In genomic region chr6:34367998-34368397, GRCm38 (mm10) we compare ENCODE assay signal across 29 mouse cellular contexts. TPM values are rescaled to one million over a fixed set of nuclear protein-coding genes. Genes with fewer than 3 reads are reported as not detected.
A peak's percentile ranks its signal among the peaks of the same experiment; 100 is the strongest.
DNase-seq lines count a peak whose midpoint lies in the region; ATAC-seq and TF ChIP-seq lines count a peak whose summit lies in the region.
"Had no signal": no experiment of that assay in that cellular context is flagged by ENCODE, and none has a peak within 500 bp of the region (broad histone marks: within the 10 kb centered on the region; RNA-seq: fewer than 3 reads in every experiment).

No protein-coding gene starts in this region.

- no peaks in the 10 kb centered on the region for H3K79me2 ChIP-seq in liver, adult 2 months (ENCODE audit: control insufficient read depth, insufficient read depth, low read length)

- TF ChIP-seq CTCF in liver, adult 2 months (IDR thresholded peaks at IDR 0.05; ENCODE audit: low read depth, low read length), result no peak

- no peaks in the 10 kb centered on the region for H3K27me3 ChIP-seq in liver, adult 2 months (ENCODE audit: control insufficient read depth, insufficient read depth, low read length)
- H3K27me3 ChIP-seq in liver, embryonic 12.5 days (replicated peaks), result no peaks in the 10 kb centered on the region
- H3K27me3 ChIP-seq in liver, embryonic 16.5 days (ENCODE audit: control insufficient read depth, insufficient read depth, low read depth, low read length), result no peaks in the 10 kb centered on the region
- H3K27me3 ChIP-seq: embryonic facial prominence, embryonic 15.5 days; forebrain, embryonic 15.5 days; heart, embryonic 12.5 days; hindbrain, embryonic 13.5 days; kidney, embryonic 15.5 days; midbrain, embryonic 15.5 days; neural tube, embryonic 13.5 days; stomach, embryonic 15.5 days had no signal

- H3K27ac ChIP-seq in liver, adult 2 months (replicated peaks; ENCODE audit: insufficient read depth, low read depth, low read length), result peak overlapping the region; percentile 31
- H3K27ac ChIP-seq in liver, embryonic 12.5 days, result no peak overlapping the region
- H3K27ac ChIP-seq in liver, embryonic 16.5 days (ENCODE audit: low read length), result no peak overlapping the region
- H3K27ac ChIP-seq: embryonic facial prominence, embryonic 15.5 days; forebrain, embryonic 15.5 days; kidney, embryonic 15.5 days; midbrain, embryonic 15.5 days; stomach, embryonic 15.5 days had no signal

- no peak for ATAC-seq in liver, embryonic 12.5 days
- peak; percentile 73 for ATAC-seq in common myeloid progenitor, adult 5-6 weeks (replicated peaks; ENCODE audit: low read depth, poor library complexity, severe bottlenecking)
- peak; percentile 48 for ATAC-seq in liver, embryonic 16.5 days (ENCODE audit: low read depth)
- ATAC-seq: forebrain, embryonic 15.5 days; lung, postnatal 0 days; midbrain, embryonic 15.5 days had no signal

- no peaks in the 10 kb centered on the region for H3K9me3 ChIP-seq in liver, embryonic 12.5 days (replicated peaks)
- no peaks in the 10 kb centered on the region for H3K9me3 ChIP-seq in liver, embryonic 16.5 days (replicated peaks; ENCODE audit: control insufficient read depth, low read length)
- H3K9me3 ChIP-seq: embryonic facial prominence, embryonic 15.5 days; forebrain, embryonic 15.5 days; heart, embryonic 12.5 days; hindbrain, embryonic 13.5 days; kidney, embryonic 15.5 days; midbrain, embryonic 15.5 days; neural tube, embryonic 13.5 days; stomach, embryonic 15.5 days had no signal

- no peak overlapping the region for H3K9ac ChIP-seq in liver, adult 2 months (ENCODE audit: low read depth, low read length)
- no peak overlapping the region for H3K9ac ChIP-seq in liver, embryonic 12.5 days
- H3K9ac ChIP-seq in liver, embryonic 16.5 days (ENCODE audit: low read depth, low read length), result no peak overlapping the region
- H3K9ac ChIP-seq: embryonic facial prominence, embryonic 15.5 days; forebrain, embryonic 15.5 days; heart, embryonic 12.5 days; kidney, embryonic 15.5 days; midbrain, embryonic 15.5 days; neural tube, embryonic 13.5 days; stomach, embryonic 15.5 days had no signal

- no peak overlapping the region for H3K4me3 ChIP-seq in liver, adult 2 months (ENCODE audit: insufficient read depth, low read depth, low read length)
- no peak overlapping the region for H3K4me3 ChIP-seq in liver, embryonic 12.5 days
- H3K4me3 ChIP-seq in liver, embryonic 16.5 days (ENCODE audit: low read depth, low read length), result no peak overlapping the region
- H3K4me3 ChIP-seq: embryonic facial prominence, embryonic 15.5 days; forebrain, embryonic 15.5 days; heart, embryonic 12.5 days; hindbrain, embryonic 13.5 days; kidney, embryonic 15.5 days; midbrain, embryonic 15.5 days; myocyte; neural tube, embryonic 13.5 days; stomach, embryonic 15.5 days had no signal

- no peak for TF ChIP-seq POLR2A in liver, adult 2 months (IDR thresholded peaks at IDR 0.05; ENCODE audit: extremely low read depth, insufficient read depth, low read length)

- 71% methylated on average over 9 of the region's 9 CpGs for WGBS in liver, adult 2 months
- WGBS in liver, embryonic 12.5 days (ENCODE audit: insufficient replicate concordance), result 43% methylated on average over 9 of the region's 9 CpGs
- 42% methylated on average over 9 of the region's 9 CpGs for WGBS in liver, embryonic 16.5 days (ENCODE audit: insufficient replicate concordance)

- H3K4me1 ChIP-seq in liver, adult 2 months (ENCODE audit: control insufficient read depth, insufficient read depth, low read length), result peaks cover 2% of the 10 kb centered on the region
- no peaks in the 10 kb centered on the region for H3K4me1 ChIP-seq in liver, embryonic 12.5 days
- H3K4me1 ChIP-seq in liver, embryonic 16.5 days (ENCODE audit: control insufficient read depth, low read depth, low read length), result no peaks in the 10 kb centered on the region
- H3K4me1 ChIP-seq: embryonic facial prominence, embryonic 15.5 days; forebrain, embryonic 15.5 days; heart, embryonic 12.5 days; stomach, embryonic 15.5 days had no signal

- DNase-seq in liver, adult 2 months (ENCODE audit: extremely low read depth, low read depth, low spot score), result peak; percentile 44
- DNase-seq in skeletal muscle tissue, adult 2 months (ENCODE audit: low read depth, low spot score), result peak; percentile 35
- no peak for DNase-seq in spleen, adult 18-20 months
- no peak for DNase-seq in frontal cortex, postnatal 10 days (ENCODE audit: low spot score in 2 of 2)
- DNase-seq: adrenal gland, adult 8-10 months; cerebellum, adult 8-10 months; gastrocnemius, postnatal 14 days; kidney, adult 11 months; kidney, postnatal 4 days; retina, postnatal 1 day; thymus, adult 18-20 months; thymus, postnatal 36 days had no signal

- H3K4me2 ChIP-seq in liver, embryonic 12.5 days, result no peak overlapping the region
- no peak overlapping the region for H3K4me2 ChIP-seq in liver, embryonic 16.5 days (ENCODE audit: low read depth, low read length)
- H3K4me2 ChIP-seq: embryonic facial prominence, embryonic 15.5 days; forebrain, embryonic 15.5 days; heart, embryonic 12.5 days; hindbrain, embryonic 13.5 days; kidney, embryonic 15.5 days; midbrain, embryonic 15.5 days; neural tube, embryonic 13.5 days; stomach, embryonic 15.5 days had no signal

- H3K36me3 ChIP-seq in liver, adult 2 months (ENCODE audit: control insufficient read depth, insufficient read depth, low read length), result no peaks in the 10 kb centered on the region
- H3K36me3 ChIP-seq in liver, embryonic 12.5 days, result no peaks in the 10 kb centered on the region
- H3K36me3 ChIP-seq in liver, embryonic 16.5 days (ENCODE audit: control insufficient read depth, insufficient read depth), result no peaks in the 10 kb centered on the region
- H3K36me3 ChIP-seq: embryonic facial prominence, embryonic 15.5 days; forebrain, embryonic 15.5 days; hindbrain, embryonic 13.5 days; kidney, embryonic 15.5 days; midbrain, embryonic 15.5 days; neural tube, embryonic 13.5 days; stomach, embryonic 15.5 days had no signal

RNA-seq across cellular contexts. Expression of gene Akr1b8, which starts 14.1 kb away (rescaled TPM):
- 2.9 and 4.4 TPM in 2 replicates for total RNA-seq in liver, adult 2 months (2014; rRNA removed)
- 0.73 and 1.5 TPM in 2 replicates for polyA plus RNA-seq in liver, adult 2 months (2012; rRNA removed)
- polyA plus RNA-seq in liver, embryonic 12.5 days (2016; fragmentation: Nextera tagmentation; extraction: Ambion mirVana), result 6.8 and 8.3 TPM in 2 replicates
- not detected in 2 replicates for total RNA-seq in common myeloid progenitor, adult 5-6 weeks (2017)
- 4.9 and 5.4 TPM in 2 replicates for polyA plus RNA-seq in liver, embryonic 16.5 days (2015; fragmentation: Nextera tagmentation; extraction: Ambion mirVana)
- total RNA-seq: MEL had no signal

RNA-seq across cellular contexts. Expression of gene Akr1b10, which starts 16.0 kb away (rescaled TPM):
- 3.8 and 4.4 TPM in 2 replicates for total RNA-seq in liver, adult 2 months (2014; rRNA removed)
- 1.4 and 1.7 TPM in 2 replicates for polyA plus RNA-seq in liver, adult 2 months (2012; rRNA removed)
- polyA plus RNA-seq in liver, embryonic 12.5 days (2016; fragmentation: Nextera tagmentation; extraction: Ambion mirVana), result 8.9 and 9.3 TPM in 2 replicates
- 36.4 and 38.6 TPM in 2 replicates for total RNA-seq in common myeloid progenitor, adult 5-6 weeks (2017)
- polyA plus RNA-seq in liver, embryonic 16.5 days (2015; fragmentation: Nextera tagmentation; extraction: Ambion mirVana), result 5.5 and 6.0 TPM in 2 replicates

RNA-seq across cellular contexts. Expression of gene Akr1b7, which starts 44.1 kb away (rescaled TPM):
- 6.4 and 13.9 TPM in 2 replicates for total RNA-seq in liver, adult 2 months (2014; rRNA removed)
- polyA plus RNA-seq in liver, adult 2 months (2012; rRNA removed), result 0.27 and 1.1 TPM in 2 replicates
- 1.4 and 2.0 TPM in 2 replicates for polyA plus RNA-seq in liver, embryonic 12.5 days (2016; fragmentation: Nextera tagmentation; extraction: Ambion mirVana)
- not detected in 2 replicates for total RNA-seq in common myeloid progenitor, adult 5-6 weeks (2017)
- polyA plus RNA-seq in liver, embryonic 16.5 days (2015; fragmentation: Nextera tagmentation; extraction: Ambion mirVana), result 18.6 and 27.7 TPM in 2 replicates
- total RNA-seq: gastrocnemius, postnatal 14 days; heart, postnatal 10 days; left cerebral cortex, adult 18-20 months; left cerebral cortex, postnatal 25 days; MEL had no signal
- polyA plus RNA-seq: embryonic facial prominence, embryonic 15.5 days; forebrain, embryonic 15.5 days; hindbrain, embryonic 13.5 days; midbrain, embryonic 15.5 days; neural tube, embryonic 13.5 days had no signal

RNA-seq across cellular contexts. Expression of gene Akr1b3, which starts 50.7 kb away (rescaled TPM):
- 17.5 and 18.3 TPM in 2 replicates for total RNA-seq in liver, adult 2 months (2014; rRNA removed)
- polyA plus RNA-seq in liver, adult 2 months (2012; rRNA removed), result 11.6 and 14.0 TPM in 2 replicates
- 74.0 and 85.0 TPM in 2 replicates for polyA plus RNA-seq in liver, embryonic 12.5 days (2016; fragmentation: Nextera tagmentation; extraction: Ambion mirVana)
- total RNA-seq in common myeloid progenitor, adult 5-6 weeks (2017), result 138 TPM in 2 replicates
- 32.6 and 33.7 TPM in 2 replicates for polyA plus RNA-seq in liver, embryonic 16.5 days (2015; fragmentation: Nextera tagmentation; extraction: Ambion mirVana)

Comparison
In these comparisons a context has a peak if more than half of its experiments do, and no peak if none do; other contexts are left out.
1. DNase-seq: peak in liver, adult 2 months (single experiment) and skeletal muscle tissue, adult 2 months (single experiment); none in spleen, adult 18-20 months (0 of 2) and frontal cortex, postnatal 10 days (0 of 2).